Mouse (Mus musculus): ENCODE data around the gene 1600002K03Rik.

1600002K03Rik gene

GRCm38 (mm10) chr10:80144864-80145838 lies 27.6 kb upstream of the 1600002K03Rik start:
- no peaks in the 10 kb centered on the region for H3K9me3 ChIP-seq (ENCODE audit: low read length)
- H3K27me3 ChIP-seq (ENCODE audit: insufficient read depth, low read length), result no peaks in the 10 kb centered on the region
- H3K4me3 ChIP-seq (replicated peaks; ENCODE audit: low read length), result peak overlapping the region; percentile 90
- H3K36me3 ChIP-seq (ENCODE audit: insufficient read depth, low read length), result peaks cover 50% of the 10 kb centered on the region
- TF ChIP-seq POU5F1 (IDR thresholded peaks at IDR 0.05; ENCODE audit: borderline replicate concordance, low read length) (no peak), NANOG (IDR thresholded peaks at IDR 0.05; ENCODE audit: borderline replicate concordance, low read length) (no peak), CTCF (conservative IDR thresholded peaks at IDR 0.05; ENCODE audit: low read length) (peak; percentile 50)
- H3K4me1 ChIP-seq (replicated peaks; ENCODE audit: low read depth, low read length), result peaks cover 68% of the 10 kb centered on the region

- Histone ChIP-seq H3K4me1 (replicated peaks; ENCODE audit: low read depth, low read length) (peaks cover 61% of the 10 kb centered on the region), H3K9me3 (ENCODE audit: low read length) (no peaks in the 10 kb centered on the region), H3K27me3 (ENCODE audit: insufficient read depth, low read length) (no peaks in the 10 kb centered on the region), H3K36me3 (ENCODE audit: insufficient read depth, low read length) (peaks cover 50% of the 10 kb centered on the region), H3K4me3 (replicated peaks; ENCODE audit: low read length) (peak overlapping the region; percentile 90)
- no peak for TF ChIP-seq POU5F1 (IDR thresholded peaks at IDR 0.05; ENCODE audit: borderline replicate concordance, low read length)
- TF ChIP-seq NANOG (IDR thresholded peaks at IDR 0.05; ENCODE audit: borderline replicate concordance, low read length), result no peak
- TF ChIP-seq CTCF (conservative IDR thresholded peaks at IDR 0.05; ENCODE audit: low read length), result no peak
Measured at GRCm38 (mm10) chr10:80145896-80146295, 26.8 kb upstream of the 1600002K03Rik start.

- peaks cover 57% of the 10 kb centered on the region for H3K36me3 ChIP-seq (ENCODE audit: insufficient read depth, low read length)
- peaks cover 65% of the 10 kb centered on the region for H3K4me1 ChIP-seq (replicated peaks; ENCODE audit: low read depth, low read length)
- TF ChIP-seq CTCF (conservative IDR thresholded peaks at IDR 0.05; ENCODE audit: low read length), result no peak
- TF ChIP-seq POU5F1 (IDR thresholded peaks at IDR 0.05; ENCODE audit: borderline replicate concordance, low read length), result no peak
- TF ChIP-seq NANOG (IDR thresholded peaks at IDR 0.05; ENCODE audit: borderline replicate concordance, low read length), result no peak
- H3K27me3 ChIP-seq (ENCODE audit: insufficient read depth, low read length), result no peaks in the 10 kb centered on the region
- H3K9me3 ChIP-seq (ENCODE audit: low read length), result no peaks in the 10 kb centered on the region
- H3K4me3 ChIP-seq (replicated peaks; ENCODE audit: low read length), result peak overlapping the region; percentile 90
Measured at GRCm38 (mm10) chr10:80146568-80147011, 26.2 kb upstream of the 1600002K03Rik start.

- peaks cover 68% of the 10 kb centered on the region for H3K4me1 ChIP-seq (replicated peaks; ENCODE audit: low read depth, low read length)
- TF ChIP-seq CTCF (conservative IDR thresholded peaks at IDR 0.05; ENCODE audit: low read length) (no peak), POU5F1 (IDR thresholded peaks at IDR 0.05; ENCODE audit: borderline replicate concordance, low read length) (no peak), NANOG (IDR thresholded peaks at IDR 0.05; ENCODE audit: borderline replicate concordance, low read length) (no peak)
- no peaks in the 10 kb centered on the region for H3K27me3 ChIP-seq (ENCODE audit: insufficient read depth, low read length)
- H3K36me3 ChIP-seq (ENCODE audit: insufficient read depth, low read length), result peaks cover 64% of the 10 kb centered on the region
- H3K4me3 ChIP-seq (replicated peaks; ENCODE audit: low read length), result peak overlapping the region; percentile 90
- H3K9me3 ChIP-seq (ENCODE audit: low read length), result no peaks in the 10 kb centered on the region
Measured at GRCm38 (mm10) chr10:80147146-80147718, 25.5 kb upstream of the 1600002K03Rik start.

- H3K4me1 ChIP-seq (replicated peaks; ENCODE audit: low read depth, low read length), result peaks cover 71% of the 10 kb centered on the region
- no peaks in the 10 kb centered on the region for H3K9me3 ChIP-seq (ENCODE audit: low read length)
- TF ChIP-seq CTCF (conservative IDR thresholded peaks at IDR 0.05; ENCODE audit: low read length), result peak; percentile 48
- no peak for TF ChIP-seq NANOG (IDR thresholded peaks at IDR 0.05; ENCODE audit: borderline replicate concordance, low read length)
- peak within 1 kb of the TSS; percentile 90 for H3K4me3 ChIP-seq (replicated peaks; ENCODE audit: low read length)
- no peaks in the 10 kb centered on the region for H3K27me3 ChIP-seq (ENCODE audit: insufficient read depth, low read length)
- peaks cover 68% of the 10 kb centered on the region for H3K36me3 ChIP-seq (ENCODE audit: insufficient read depth, low read length)
Measured at GRCm38 (mm10) chr10:80147719-80148601, 24.8 kb upstream of the 1600002K03Rik start, which contains the start of gene Midn. TSS of gene Midn (plus strand) at chr10:80148272.

GRCm38 (mm10) chr10:80148610-80149290 lies 24.0 kb upstream of the 1600002K03Rik start:
- peak overlapping the region; percentile 90 for H3K4me3 ChIP-seq (replicated peaks; ENCODE audit: low read length)
- TF ChIP-seq POU5F1 (IDR thresholded peaks at IDR 0.05; ENCODE audit: borderline replicate concordance, low read length) (no peak), NANOG (IDR thresholded peaks at IDR 0.05; ENCODE audit: borderline replicate concordance, low read length) (no peak), CTCF (conservative IDR thresholded peaks at IDR 0.05; ENCODE audit: low read length) (no peak)
- no peaks in the 10 kb centered on the region for H3K27me3 ChIP-seq (ENCODE audit: insufficient read depth, low read length)

GRCm38 (mm10) chr10:80149291-80150225 lies 23.2 kb upstream of the 1600002K03Rik start:
- TF ChIP-seq CTCF (conservative IDR thresholded peaks at IDR 0.05; ENCODE audit: low read length), result no peak
- no peak for TF ChIP-seq NANOG (IDR thresholded peaks at IDR 0.05; ENCODE audit: borderline replicate concordance, low read length)
- no peak for TF ChIP-seq POU5F1 (IDR thresholded peaks at IDR 0.05; ENCODE audit: borderline replicate concordance, low read length)
- Histone ChIP-seq H3K27me3 (ENCODE audit: insufficient read depth, low read length) (no peaks in the 10 kb centered on the region), H3K4me3 (replicated peaks; ENCODE audit: low read length) (peak overlapping the region; percentile 90), H3K9me3 (ENCODE audit: low read length) (no peaks in the 10 kb centered on the region), H3K36me3 (ENCODE audit: insufficient read depth, low read length) (peaks cover 68% of the 10 kb centered on the region), H3K4me1 (replicated peaks; ENCODE audit: low read depth, low read length) (peaks cover 71% of the 10 kb centered on the region)

More at GRCm38 (mm10) chr10:80148610-80149290, 24.0 kb upstream of the 1600002K03Rik start:
- H3K4me1 ChIP-seq (replicated peaks; ENCODE audit: low read depth, low read length), result peaks cover 71% of the 10 kb centered on the region
- peaks cover 68% of the 10 kb centered on the region for H3K36me3 ChIP-seq (ENCODE audit: insufficient read depth, low read length)
- no peaks in the 10 kb centered on the region for H3K9me3 ChIP-seq (ENCODE audit: low read length)
